Mouse (Mus musculus) layer of hippocampus, adult 8-10 months (tissue): ENCODE measurements around the gene Ebpl. TPM values are rescaled to one million over a fixed set of nuclear protein-coding genes. Genes with fewer than 3 reads are reported as not detected.
"Not testable (repeated sequence)": the region's sequence is repeated elsewhere in the genome, so short reads cannot be mapped to it uniquely, and the experiment has no call there.

Experiments used
- DNase-seq, 2 experiments: peaks; one replicate each; pipeline ENCODE4 v3.0.0; 2022; ENCODE audit warnings: low spot score in 2 of 2
- total RNA-seq, 4 experiments: library from RNA; stranded (reverse); gene quantifications; 2 replicates each; pipeline ENCODE4 v1.2.4; 2022

Ebpl gene
- total RNA-seq, 4 experiments from 2014 or later = 5.9 to 7.0 (median 6.4) TPM

DNA sequence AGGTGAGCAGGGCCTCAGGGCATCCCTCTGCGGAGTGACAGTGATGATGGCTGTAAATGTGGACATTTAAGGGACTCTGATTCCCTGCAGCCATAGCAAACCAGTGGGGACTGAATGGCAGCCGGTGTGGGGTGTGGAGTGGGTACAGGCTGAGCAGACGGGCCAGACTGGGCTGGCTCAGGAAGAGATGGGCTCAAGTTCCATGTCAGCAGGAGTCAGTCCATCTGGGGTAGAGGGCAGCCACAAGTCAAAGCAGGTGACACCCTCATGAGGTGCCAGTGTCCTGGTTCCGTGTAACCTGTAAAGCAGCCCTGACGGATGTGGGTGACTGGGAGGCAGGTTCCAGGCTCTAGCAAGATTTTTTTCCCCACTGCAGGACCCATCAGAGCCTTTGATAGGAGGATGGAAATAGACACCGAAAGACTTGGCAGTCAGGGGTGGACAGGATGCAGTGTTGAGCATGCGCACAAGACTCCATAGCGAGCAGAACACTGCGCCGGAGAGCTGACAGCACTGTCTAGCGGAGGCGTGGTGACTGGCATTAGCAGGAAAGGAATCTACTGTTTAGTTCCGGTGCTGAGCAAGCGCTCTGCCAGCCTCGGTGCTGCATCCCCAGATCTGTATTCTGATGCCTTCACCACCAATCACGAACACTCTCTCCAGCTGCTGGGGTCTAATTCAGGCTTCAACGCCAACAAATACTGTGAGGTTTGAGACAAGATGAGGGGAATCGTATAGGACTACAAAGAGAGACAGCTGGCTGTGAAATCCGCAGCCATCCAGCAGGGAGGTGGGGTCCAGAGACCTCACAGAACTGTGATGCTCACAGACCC, 32.4 kb downstream of the Ebpl start:
- peak; percentile 90 to 91 for DNase-seq

DNA sequence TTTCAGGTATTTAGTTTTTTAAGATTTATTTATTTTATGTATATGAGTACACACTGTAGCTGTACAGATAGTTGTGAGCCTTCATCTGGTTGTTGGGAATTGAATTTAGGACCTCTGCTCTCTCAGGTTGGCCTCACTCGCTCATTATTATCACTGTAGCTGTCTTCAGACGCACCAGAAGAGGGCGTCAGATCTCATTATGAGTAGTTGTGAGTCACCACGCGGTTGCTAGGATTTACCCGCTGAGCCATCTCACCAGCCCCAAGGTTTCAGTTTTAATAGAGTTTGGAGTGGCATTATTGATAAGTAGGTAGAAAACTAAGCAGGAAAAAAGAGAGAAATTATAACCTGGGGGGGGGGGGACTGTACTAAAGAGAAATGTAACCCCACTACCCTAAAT, 33.2 kb downstream of the Ebpl start:
- DNase-seq = not testable (repeated sequence)

DNA sequence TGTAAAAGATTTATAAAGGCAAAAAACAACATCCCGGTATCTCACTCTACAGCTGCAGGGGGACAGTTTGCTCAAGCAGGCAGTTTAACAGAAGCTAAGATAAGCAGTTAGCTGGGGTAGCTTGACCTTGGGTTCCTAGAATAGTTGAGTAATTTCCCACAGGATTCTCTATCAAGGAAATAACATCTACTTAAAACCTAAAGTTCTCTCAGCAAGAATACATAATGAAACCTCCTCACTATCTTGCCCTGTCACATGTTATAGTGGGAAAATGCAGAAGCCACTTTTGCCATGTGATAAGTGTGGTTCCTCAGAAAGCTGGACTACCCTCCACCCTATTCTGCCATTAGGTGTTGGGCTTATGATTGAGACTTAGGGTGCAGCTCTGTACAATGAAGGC, 37.5 kb downstream of the Ebpl start:
- no peak for DNase-seq

DNA sequence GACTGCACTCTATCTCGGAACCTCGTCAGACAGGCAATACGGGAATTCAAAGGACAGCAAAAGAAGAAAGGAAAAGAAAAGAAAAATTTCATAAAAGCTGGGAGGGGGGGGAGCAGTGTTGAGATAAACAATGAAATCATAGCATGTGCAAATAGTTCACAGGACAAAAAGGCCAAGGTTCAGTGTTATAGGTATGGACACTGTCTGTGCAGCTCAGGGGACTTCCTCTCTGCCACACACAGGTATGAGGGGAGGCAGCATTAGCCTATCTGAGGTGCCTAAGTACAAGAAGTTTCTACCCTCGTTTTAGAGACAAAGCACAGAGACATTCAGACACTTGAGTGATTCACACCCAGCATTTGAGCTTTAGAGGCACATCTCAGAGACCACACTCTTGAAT, 39.0 kb downstream of the Ebpl start:
- no peak for DNase-seq

DNA sequence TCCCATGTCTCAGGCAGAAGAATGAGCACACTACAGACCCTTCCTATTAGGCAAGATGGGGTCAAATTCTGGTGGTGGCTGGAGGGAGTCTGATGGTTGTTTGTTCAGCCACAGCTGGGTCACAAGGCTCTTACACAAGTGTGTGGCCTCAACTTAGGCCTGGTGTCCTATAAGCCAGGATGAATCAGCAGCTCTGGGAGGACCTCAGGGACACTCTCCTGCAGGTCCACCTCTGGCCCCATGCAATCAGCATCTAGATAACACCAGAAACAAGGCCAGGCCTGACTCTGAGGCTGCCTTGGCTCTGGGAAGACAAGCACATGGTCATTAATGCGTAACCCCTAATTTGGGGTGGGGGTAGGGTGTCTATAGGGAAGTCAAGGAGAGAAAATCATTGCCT, 39.5 kb downstream of the Ebpl start:
- no peak for DNase-seq

DNA sequence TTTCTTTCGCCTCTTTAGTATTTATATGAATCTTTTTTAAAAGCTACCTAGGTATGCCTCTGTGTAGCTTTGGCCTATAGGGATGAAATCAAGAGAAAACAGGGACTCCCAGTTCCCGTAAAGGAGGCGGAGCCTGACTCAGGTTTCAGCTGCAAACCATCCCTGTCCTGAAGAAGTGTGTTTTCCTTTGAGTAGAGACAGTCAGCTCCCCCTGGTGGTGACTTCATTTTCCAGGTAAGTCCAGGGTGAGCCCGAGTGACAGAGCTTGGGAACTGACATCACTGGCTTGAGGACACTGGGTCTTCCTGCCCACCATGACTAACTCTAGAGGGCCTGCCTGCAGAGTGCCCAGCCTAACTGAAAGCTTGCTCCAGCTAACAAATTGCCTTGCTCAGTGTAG, 43.4 kb downstream of the Ebpl start:
- DNase-seq = peak in 1 of 2 experiments; percentile 45

DNA sequence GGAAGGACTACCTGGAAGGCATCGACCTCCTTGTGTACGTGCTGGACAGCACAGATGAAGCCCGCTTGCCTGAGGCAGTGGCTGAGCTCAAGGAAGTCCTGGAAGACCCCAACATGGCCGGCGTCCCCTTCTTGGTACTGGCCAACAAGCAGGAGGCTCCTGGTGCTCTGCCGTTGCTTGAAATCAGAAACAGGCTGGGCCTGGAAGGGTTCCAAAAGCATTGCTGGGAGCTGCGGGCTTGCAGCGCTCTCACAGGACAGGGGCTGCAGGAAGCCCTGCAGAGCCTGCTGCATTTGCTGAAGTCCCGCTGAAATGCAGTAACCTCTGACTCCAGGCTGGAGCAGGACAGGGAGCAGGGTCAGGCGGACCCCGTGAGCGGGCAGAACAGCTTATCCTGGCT, 49.3 kb downstream of the Ebpl start:
- no peak for DNase-seq

DNA sequence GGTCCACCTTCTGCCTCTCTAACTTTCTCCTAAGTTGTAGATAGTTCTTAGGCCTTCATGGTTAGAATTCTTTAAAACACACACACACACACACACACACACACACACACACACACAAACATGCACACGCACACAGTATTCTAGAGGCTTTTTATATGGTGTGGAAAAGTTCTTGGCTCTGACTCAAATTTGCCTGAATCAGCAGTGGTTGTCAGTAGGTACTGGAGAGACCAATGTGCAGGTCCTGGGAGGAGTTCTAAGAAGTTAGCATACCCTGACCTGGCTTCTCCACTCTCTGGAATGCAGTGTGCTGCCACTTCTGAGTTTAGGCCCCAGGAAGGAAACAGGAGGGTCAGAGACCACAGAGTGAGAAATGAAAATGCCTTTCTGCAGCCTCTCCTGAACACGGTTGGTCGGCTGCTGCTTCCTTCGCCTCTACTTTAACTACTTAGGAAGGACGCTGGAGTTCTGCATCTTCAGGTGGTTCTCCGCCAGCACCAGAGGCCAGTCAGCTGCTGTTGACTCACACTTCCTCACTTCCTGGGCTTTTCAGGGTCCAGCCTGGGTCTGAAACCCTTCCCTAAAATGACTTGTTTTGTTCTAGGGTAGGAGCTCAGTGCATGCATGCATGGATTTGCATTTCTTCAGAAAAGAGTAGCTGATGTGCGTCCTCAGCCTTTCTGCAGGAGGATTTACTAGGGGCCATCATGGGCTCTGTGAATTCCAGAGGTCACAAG, 50.0 kb downstream of the Ebpl start:
- DNase-seq = no peak

DNA sequence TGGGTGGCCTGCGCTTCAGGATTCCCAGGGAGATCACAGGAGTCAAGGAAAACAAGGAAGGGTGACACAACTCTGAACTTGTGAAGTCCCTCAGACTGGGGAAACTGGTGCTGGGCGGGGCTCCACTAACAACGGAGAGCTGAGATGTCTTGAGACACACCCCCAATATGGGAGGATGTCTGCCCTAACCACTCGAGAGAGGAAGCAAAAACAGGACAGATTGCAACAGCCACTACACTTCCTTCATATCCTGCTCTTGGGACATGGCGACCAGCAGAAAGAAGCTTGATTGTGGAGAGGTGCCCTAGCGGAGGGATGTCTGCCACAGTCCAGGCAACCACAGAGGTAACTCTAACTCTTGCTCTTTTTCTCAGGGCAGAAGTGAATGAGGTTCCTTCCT, 50.6 kb downstream of the Ebpl start, which contains the start of gene Arl11:
Arl11 (plus strand) TSS at position 161 of the 400 bp plus-strand sequence.
- no peak for DNase-seq

DNA sequence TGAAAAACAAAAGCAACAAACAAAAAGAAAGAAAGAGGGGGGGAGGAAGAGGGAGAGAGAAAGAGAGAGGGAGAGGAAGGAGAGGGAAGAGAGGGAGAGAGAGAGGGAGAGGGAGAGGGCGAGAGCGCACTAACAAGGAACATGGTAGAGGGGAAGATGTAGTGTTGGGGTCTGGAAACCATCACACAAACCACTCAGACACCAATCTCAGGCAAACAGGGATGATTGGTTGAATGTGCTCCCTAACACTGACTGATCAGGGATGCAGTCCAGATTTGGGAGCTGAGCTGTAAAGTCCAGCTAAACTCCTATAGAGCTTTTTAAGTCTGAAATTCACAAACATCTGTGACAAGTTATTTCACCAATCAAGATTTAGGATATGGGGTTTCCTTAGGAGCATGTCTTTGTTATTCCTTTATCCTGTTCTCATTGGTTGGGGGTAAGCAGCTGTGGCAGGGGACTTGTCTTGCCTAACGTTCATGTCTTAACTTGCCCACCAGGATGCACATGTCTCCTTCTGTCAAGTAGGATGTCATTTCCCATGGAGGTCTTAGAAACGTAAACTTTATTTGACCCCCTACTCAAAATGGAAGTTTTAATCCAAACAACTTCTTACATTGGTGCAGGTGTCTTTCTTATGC, 56.1 kb downstream of the Ebpl start:
- DNase-seq = no peak

DNA sequence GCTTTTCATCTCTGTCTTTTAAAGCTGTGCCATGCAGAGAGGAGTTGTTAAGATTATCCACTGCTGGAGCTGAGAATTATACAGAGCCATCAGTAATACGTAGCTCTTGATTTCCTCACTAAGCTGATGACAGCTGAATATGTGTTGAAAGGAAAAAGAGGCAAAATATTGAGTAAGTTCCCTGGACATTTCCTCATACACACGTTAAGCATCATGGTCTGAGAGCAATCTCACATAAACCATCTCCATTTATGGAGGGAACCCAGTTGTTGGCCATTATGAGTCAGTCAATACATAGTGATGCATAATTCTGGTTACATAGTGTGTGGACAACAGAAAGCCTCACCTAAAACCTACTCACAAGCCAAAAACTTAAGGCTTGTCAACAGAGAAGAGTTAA, 57.8 kb downstream of the Ebpl start:
- no peak for DNase-seq

DNA sequence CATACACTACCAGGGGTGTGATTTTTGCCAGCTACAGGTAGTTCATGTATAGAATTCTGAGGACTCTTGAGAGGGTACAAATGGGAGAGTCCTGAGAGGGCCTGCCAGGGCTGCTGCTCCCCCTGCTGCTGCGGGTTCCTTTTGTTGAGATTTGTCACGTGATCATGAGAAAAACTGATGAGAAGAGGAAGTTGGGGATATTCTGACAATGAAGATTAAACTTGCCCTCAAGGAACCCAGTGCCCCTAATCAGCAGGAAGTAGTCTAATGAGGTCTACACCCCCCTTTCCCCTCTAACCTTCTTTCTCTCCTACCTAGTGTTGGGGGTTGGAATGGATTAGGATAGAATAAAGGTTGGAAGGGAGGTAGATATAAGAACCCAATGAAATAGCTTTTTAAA, 58.9 kb downstream of the Ebpl start:
- no peak for DNase-seq

DNA sequence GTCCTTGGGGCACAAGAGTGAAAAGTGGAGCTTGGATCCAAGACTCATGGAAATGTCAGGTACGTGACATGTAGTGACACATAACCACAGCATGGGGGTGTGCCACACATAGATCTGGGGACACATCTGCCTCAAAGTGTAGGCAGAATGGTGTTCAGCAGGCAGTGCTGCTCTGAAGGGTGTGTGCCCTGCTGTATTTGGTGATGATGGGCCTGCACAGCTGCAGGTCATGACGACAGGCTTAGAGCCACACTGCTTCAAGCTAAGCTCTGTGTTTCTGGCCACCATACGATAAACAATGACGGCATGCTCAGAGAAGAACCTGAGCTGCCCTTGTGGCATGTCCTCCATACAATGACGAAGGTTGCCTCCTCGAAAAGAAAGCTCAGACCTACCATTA, 60.4 kb downstream of the Ebpl start:
- no peak for DNase-seq

DNA sequence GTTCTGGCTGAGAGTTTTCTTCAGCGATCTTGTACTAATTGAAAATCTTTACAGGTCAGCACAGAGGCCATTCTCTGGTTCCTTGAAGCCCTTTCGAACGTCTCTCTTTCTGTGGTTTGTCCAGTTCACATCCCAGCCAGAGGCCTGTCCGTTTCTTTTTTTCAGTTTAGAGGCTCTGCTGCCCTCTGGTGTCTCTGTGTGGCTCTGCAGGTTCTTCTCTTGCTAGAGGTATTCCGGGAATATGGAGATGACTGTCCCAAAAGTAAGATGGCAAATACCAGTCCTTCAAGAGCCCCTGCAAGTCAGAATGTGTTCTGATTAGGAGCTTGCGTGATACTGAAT, 65.5 kb downstream of the Ebpl start:
- peak in 1 of 2 experiments; percentile 44 for DNase-seq

DNA sequence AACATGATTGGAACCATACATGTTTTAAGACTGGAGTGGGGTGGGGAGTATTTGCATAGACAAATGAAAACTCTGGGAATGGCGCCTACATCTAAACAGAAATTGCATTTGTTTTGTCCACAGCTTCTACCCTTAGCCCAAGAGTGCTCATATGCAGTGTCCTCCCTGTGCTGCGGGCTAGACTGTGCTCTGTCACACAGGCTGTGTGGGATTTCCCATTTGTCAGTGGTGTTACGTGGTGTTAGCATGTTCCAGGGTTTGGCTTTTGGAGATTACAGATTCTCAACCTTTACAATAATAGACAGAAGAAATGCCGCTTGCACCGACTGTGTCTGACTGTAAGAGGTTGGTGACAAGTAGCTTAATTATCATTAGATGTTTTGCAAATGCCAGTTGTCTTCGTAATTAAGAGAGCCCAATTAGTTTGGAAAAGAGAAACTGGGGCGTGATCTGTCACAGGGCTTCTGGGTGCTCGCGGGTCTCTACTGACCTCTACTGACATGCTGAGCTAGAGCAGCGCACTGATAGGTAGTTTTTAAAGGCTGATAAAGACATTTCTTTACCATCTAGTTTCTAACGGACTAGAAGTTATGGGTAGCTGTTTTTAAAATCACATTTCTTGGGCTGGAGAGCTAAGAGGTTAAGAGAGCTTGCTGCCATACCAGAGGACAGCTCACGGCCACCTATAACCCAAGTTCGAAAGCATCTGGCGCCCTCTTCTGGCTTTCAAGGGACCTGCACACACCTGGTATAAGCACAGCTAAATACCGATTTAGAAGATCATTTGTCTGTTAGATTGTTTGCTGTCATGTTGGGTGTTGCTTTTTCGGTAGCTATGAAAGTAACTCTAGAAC, 66.1 kb downstream of the Ebpl start:
- DNase-seq = peak; percentile 25 to 69

DNA sequence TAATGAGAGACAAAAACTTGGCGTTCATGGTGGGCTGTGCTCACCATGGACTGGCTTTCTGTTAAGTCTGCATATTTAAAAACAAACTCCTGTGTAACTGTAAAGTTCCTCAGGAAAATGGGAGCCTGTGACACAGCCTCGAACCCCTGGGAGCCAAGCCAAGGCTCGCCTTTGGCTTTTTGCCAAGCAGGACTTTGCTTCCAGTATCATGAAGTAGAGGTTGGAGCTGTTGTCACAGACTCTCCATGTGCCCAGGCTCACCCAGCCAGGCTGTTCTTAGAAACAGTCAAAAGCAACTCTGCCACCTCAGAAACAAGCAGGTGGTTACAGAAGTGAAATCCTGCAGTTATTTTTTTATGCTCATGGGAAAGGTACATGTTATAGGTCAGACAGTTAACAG, 69.6 kb downstream of the Ebpl start:
- no peak for DNase-seq

DNA sequence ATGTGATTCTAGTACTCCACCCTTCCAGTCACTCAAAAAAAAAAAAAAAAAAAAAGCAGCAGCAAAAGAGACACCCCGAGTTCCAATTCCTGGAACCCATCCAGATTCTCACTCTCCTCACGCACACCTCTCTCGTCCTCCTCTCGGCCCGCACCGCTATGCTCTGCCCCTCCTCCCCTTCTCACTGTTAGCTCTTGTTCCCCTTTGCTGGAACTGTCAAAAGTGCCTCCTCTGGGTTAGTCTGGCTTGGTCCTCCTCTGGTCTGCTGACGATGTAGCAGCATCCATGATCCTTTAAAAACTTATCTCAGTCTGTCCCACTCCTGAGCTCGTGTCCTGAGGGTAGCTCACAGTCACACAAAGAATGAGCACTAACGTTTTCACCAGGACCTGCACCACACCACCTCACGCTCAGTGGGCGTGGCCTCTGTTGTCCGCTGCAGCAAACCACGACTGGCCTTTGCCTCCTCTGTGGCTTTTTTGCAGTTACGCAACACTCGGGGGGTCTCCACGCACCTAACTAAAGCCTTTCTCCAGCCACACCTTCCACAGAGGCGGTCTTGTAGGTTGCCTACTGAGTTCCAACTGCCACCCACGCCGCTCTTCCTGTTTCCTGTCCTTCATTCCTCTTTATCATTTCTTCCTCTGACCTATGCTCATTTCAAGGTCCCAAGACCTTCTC, 71.5 kb downstream of the Ebpl start:
- no peak for DNase-seq
